In genomic region chr6:73610048-73610624, GRCm38 (mm10) we compare ENCODE assay signal across 21 mouse cellular contexts.
DNase-seq lines count a peak whose midpoint lies in the region; ATAC-seq lines count a peak whose summit lies in the region.
"Had no signal": no experiment of that assay in that cellular context is flagged by ENCODE, and none has a peak within 500 bp of the region (broad histone marks: within the 10 kb centered on the region; RNA-seq: fewer than 3 reads in every experiment).

No protein-coding gene starts in this region.

- no peak overlapping the region for H3K27ac ChIP-seq in kidney, embryonic 14.5 days (ENCODE audit: low read depth, low read length)
- H3K27ac ChIP-seq in midbrain, embryonic 12.5 days (replicated peaks), result no peak overlapping the region
- no peak overlapping the region for H3K27ac ChIP-seq in midbrain, embryonic 16.5 days (ENCODE audit: low read length)
- no peak overlapping the region for H3K27ac ChIP-seq in embryonic facial prominence, embryonic 14.5 days (replicated peaks; ENCODE audit: low read depth, low read length)
- H3K27ac ChIP-seq in limb, embryonic 15.5 days, result no peak overlapping the region
- no peak overlapping the region for H3K27ac ChIP-seq in liver, embryonic 11.5 days (ENCODE audit: low read depth, low read length)
- H3K27ac ChIP-seq: hindbrain, embryonic 10.5 days; left cerebral cortex, adult 2 months; liver, embryonic 15.5 days; neural tube, embryonic 13.5 days; stomach, embryonic 15.5 days had no signal

- no peaks in the 10 kb centered on the region for H3K36me3 ChIP-seq in kidney, embryonic 14.5 days (ENCODE audit: control insufficient read depth, insufficient read depth, low read length)
- no peaks in the 10 kb centered on the region for H3K36me3 ChIP-seq in midbrain, embryonic 12.5 days
- no peaks in the 10 kb centered on the region for H3K36me3 ChIP-seq in midbrain, embryonic 16.5 days (ENCODE audit: control insufficient read depth, insufficient read depth, low read length)
- no peaks in the 10 kb centered on the region for H3K36me3 ChIP-seq in embryonic facial prominence, embryonic 14.5 days (ENCODE audit: control insufficient read depth, insufficient read depth, low read length)
- H3K36me3 ChIP-seq in limb, embryonic 15.5 days, result no peaks in the 10 kb centered on the region
- H3K36me3 ChIP-seq in liver, embryonic 11.5 days (ENCODE audit: control insufficient read depth, insufficient read depth, low read length), result no peaks in the 10 kb centered on the region
- H3K36me3 ChIP-seq: hindbrain, embryonic 10.5 days; liver, embryonic 15.5 days; neural tube, embryonic 13.5 days; stomach, embryonic 15.5 days had no signal

- no peak overlapping the region for H3K9ac ChIP-seq in kidney, embryonic 14.5 days (ENCODE audit: low read depth, low read length)
- no peak overlapping the region for H3K9ac ChIP-seq in midbrain, embryonic 12.5 days (replicated peaks)
- H3K9ac ChIP-seq in midbrain, embryonic 16.5 days (ENCODE audit: low read depth, low read length), result no peak overlapping the region
- H3K9ac ChIP-seq in embryonic facial prominence, embryonic 14.5 days (ENCODE audit: low read depth, low read length), result no peak overlapping the region
- H3K9ac ChIP-seq in limb, embryonic 15.5 days, result no peak overlapping the region
- no peak overlapping the region for H3K9ac ChIP-seq in liver, embryonic 11.5 days (ENCODE audit: low read depth, low read length)
- H3K9ac ChIP-seq: liver, embryonic 15.5 days; neural tube, embryonic 13.5 days; stomach, embryonic 15.5 days had no signal

- no peak for DNase-seq in kidney, postnatal 36 days
- peak; percentile 15 for DNase-seq in embryonic facial prominence, embryonic 14.5 days (ENCODE audit: low spot score)
- DNase-seq in liver, embryonic 11.5 days (ENCODE audit: low spot score), result no peak
- no peak for DNase-seq in heart, postnatal 4 days
- DNase-seq: cerebellum, adult 9-10 months; gastrocnemius, postnatal 25 days; kidney, adult 9 months; left cerebral cortex, postnatal 4 days; right cerebral cortex, postnatal 14 days; thymus, adult 2 months had no signal

- H3K4me2 ChIP-seq in kidney, embryonic 14.5 days (replicated peaks; ENCODE audit: low read depth, low read length), result no peak overlapping the region
- no peak overlapping the region for H3K4me2 ChIP-seq in midbrain, embryonic 12.5 days (replicated peaks)
- H3K4me2 ChIP-seq in midbrain, embryonic 16.5 days (ENCODE audit: low read length), result no peak overlapping the region
- no peak overlapping the region for H3K4me2 ChIP-seq in embryonic facial prominence, embryonic 14.5 days (ENCODE audit: low read depth, low read length)
- no peak overlapping the region for H3K4me2 ChIP-seq in limb, embryonic 15.5 days
- no peak overlapping the region for H3K4me2 ChIP-seq in liver, embryonic 11.5 days
- H3K4me2 ChIP-seq: liver, embryonic 15.5 days; neural tube, embryonic 13.5 days; stomach, embryonic 15.5 days had no signal

- H3K9me3 ChIP-seq in kidney, embryonic 14.5 days (ENCODE audit: control insufficient read depth, low read length), result no peaks in the 10 kb centered on the region
- H3K9me3 ChIP-seq in midbrain, embryonic 12.5 days, result no peaks in the 10 kb centered on the region
- no peaks in the 10 kb centered on the region for H3K9me3 ChIP-seq in midbrain, embryonic 16.5 days (replicated peaks; ENCODE audit: control insufficient read depth, low read length, poor library complexity, severe bottlenecking)
- no peaks in the 10 kb centered on the region for H3K9me3 ChIP-seq in embryonic facial prominence, embryonic 14.5 days (ENCODE audit: control insufficient read depth, low read length)
- H3K9me3 ChIP-seq in limb, embryonic 15.5 days, result no peaks in the 10 kb centered on the region
- no peaks in the 10 kb centered on the region for H3K9me3 ChIP-seq in liver, embryonic 11.5 days (ENCODE audit: control insufficient read depth, low read length)
- H3K9me3 ChIP-seq: liver, embryonic 15.5 days; neural tube, embryonic 13.5 days; stomach, embryonic 15.5 days had no signal

- no peaks in the 10 kb centered on the region for H3K4me1 ChIP-seq in kidney, embryonic 14.5 days (ENCODE audit: control insufficient read depth, insufficient read depth, low read length)
- no peaks in the 10 kb centered on the region for H3K4me1 ChIP-seq in midbrain, embryonic 12.5 days
- no peaks in the 10 kb centered on the region; the same call in 1 of the 2 replicates for H3K4me1 ChIP-seq in midbrain, embryonic 16.5 days (ENCODE audit: control insufficient read depth, insufficient read depth, low read length)
- H3K4me1 ChIP-seq in embryonic facial prominence, embryonic 14.5 days (ENCODE audit: control insufficient read depth, insufficient read depth, low read length), result no peaks in the 10 kb centered on the region
- H3K4me1 ChIP-seq in limb, embryonic 15.5 days, result peaks cover 2% of the 10 kb centered on the region; the same call in 1 of the 2 replicates
- H3K4me1 ChIP-seq in liver, embryonic 11.5 days (replicated peaks; ENCODE audit: control insufficient read depth, insufficient read depth, low read length), result no peaks in the 10 kb centered on the region
- H3K4me1 ChIP-seq: hindbrain, embryonic 10.5 days; liver, embryonic 15.5 days; stomach, embryonic 15.5 days had no signal

- WGBS in kidney, embryonic 14.5 days, result 47% methylated on average over 2 of the region's 2 CpGs
- 74% methylated on average over 2 of the region's 2 CpGs for WGBS in midbrain, embryonic 12.5 days
- WGBS in midbrain, embryonic 16.5 days, result 64% methylated on average over 2 of the region's 2 CpGs
- 36% methylated on average over 2 of the region's 2 CpGs for WGBS in embryonic facial prominence, embryonic 14.5 days
- WGBS in limb, embryonic 15.5 days, result 49% methylated on average over 2 of the region's 2 CpGs
- WGBS in liver, embryonic 11.5 days, result 64% methylated on average over 2 of the region's 2 CpGs

- no peaks in the 10 kb centered on the region for H3K27me3 ChIP-seq in kidney, embryonic 14.5 days (ENCODE audit: control insufficient read depth, insufficient read depth, low read length)
- H3K27me3 ChIP-seq in midbrain, embryonic 12.5 days, result no peaks in the 10 kb centered on the region
- no peaks in the 10 kb centered on the region for H3K27me3 ChIP-seq in midbrain, embryonic 16.5 days (ENCODE audit: control insufficient read depth, insufficient read depth, low read depth, low read length)
- H3K27me3 ChIP-seq in embryonic facial prominence, embryonic 14.5 days (replicated peaks; ENCODE audit: control insufficient read depth, insufficient read depth, low read length), result no peaks in the 10 kb centered on the region
- H3K27me3 ChIP-seq in limb, embryonic 15.5 days, result no peaks in the 10 kb centered on the region
- H3K27me3 ChIP-seq in liver, embryonic 11.5 days (replicated peaks; ENCODE audit: control insufficient read depth, insufficient read depth, low read length), result no peaks in the 10 kb centered on the region
- H3K27me3 ChIP-seq: liver, embryonic 15.5 days; neural tube, embryonic 13.5 days; stomach, embryonic 15.5 days had no signal

- peak; percentile 86 for ATAC-seq in kidney, embryonic 14.5 days (ENCODE audit: low FRiP score, low TSS enrichment)
- 0 out of 2 replicates have a peak, but pooled peaks have one; percentile 27 for ATAC-seq in midbrain, embryonic 12.5 days (ENCODE audit: low FRiP score, low read depth)
- no peak for ATAC-seq in midbrain, embryonic 16.5 days
- no peak for ATAC-seq in embryonic facial prominence, embryonic 14.5 days (ENCODE audit: low read depth)
- 0 out of 2 replicates have a peak, but pooled peaks have one; percentile 44 for ATAC-seq in limb, embryonic 15.5 days (ENCODE audit: insufficient number of reproducible peaks, low FRiP score, low TSS enrichment, low read depth)
- no peak for ATAC-seq in liver, embryonic 11.5 days (replicated peaks; ENCODE audit: low FRiP score)
- ATAC-seq: forebrain, embryonic 16.5 days had no signal

- no peak overlapping the region for H3K4me3 ChIP-seq in kidney, embryonic 14.5 days (ENCODE audit: low read length)
- no peak overlapping the region for H3K4me3 ChIP-seq in midbrain, embryonic 12.5 days
- no peak overlapping the region for H3K4me3 ChIP-seq in midbrain, embryonic 16.5 days (ENCODE audit: low read depth, low read length)
- H3K4me3 ChIP-seq in embryonic facial prominence, embryonic 14.5 days (ENCODE audit: low read depth, low read length), result no peak overlapping the region
- H3K4me3 ChIP-seq in limb, embryonic 15.5 days, result no peak overlapping the region
- no peak overlapping the region for H3K4me3 ChIP-seq in liver, embryonic 11.5 days (ENCODE audit: low read depth, low read length)
- H3K4me3 ChIP-seq: erythroblast, embryonic 14.5 days; hindbrain, embryonic 10.5 days; left cerebral cortex, adult 2 months; liver, embryonic 15.5 days; neural tube, embryonic 13.5 days; stomach, embryonic 15.5 days had no signal

Comparison
In these comparisons a context has a peak if more than half of its experiments do, and no peak if none do; other contexts are left out.
1. ATAC-seq: peak in kidney, embryonic 14.5 days (single experiment), midbrain, embryonic 12.5 days (single experiment) and limb, embryonic 15.5 days (single experiment); none in midbrain, embryonic 16.5 days (single experiment), embryonic facial prominence, embryonic 14.5 days (single experiment) and liver, embryonic 11.5 days (single experiment).